Mouse (Mus musculus): Measurements from ENCODE around the gene Atp2b1. TPM values are rescaled to one million over a fixed set of nuclear protein-coding genes. Genes with fewer than 3 reads are reported as not detected.

Atp2b1 gene
- polyA plus RNA-seq, 1 experiment from 2014 or later: 168 TPM

- WGBS: 53% methylated on average over 4 of the region's 4 CpGs
Observed at GRCm38 (mm10) chr10:99047551-99047940, 133.3 kb downstream of the Atp2b1 start.

GRCm38 (mm10) chr10:99050093-99050492 lies 135.9 kb downstream of the Atp2b1 start:
- Histone ChIP-seq H3K9ac (no peak overlapping the region), H3K36me3 (no peaks in the 10 kb centered on the region), H3K4me2 (no peak overlapping the region), H3K4me3 (replicated peaks) (no peak overlapping the region), H3K9me3 (replicated peaks) (no peaks in the 10 kb centered on the region), H3K27me3 (no peaks in the 10 kb centered on the region), H3K27ac (no peak overlapping the region), H3K4me1 (peaks cover 8% of the 10 kb centered on the region)
- WGBS: 82% methylated on average over 7 of the region's 7 CpGs
- ATAC-seq (replicated peaks; ENCODE audit: low FRiP score): no peak

More at GRCm38 (mm10) chr10:99047551-99047940, 133.3 kb downstream of the Atp2b1 start:
- H3K27me3 ChIP-seq: no peaks in the 10 kb centered on the region
- ATAC-seq (replicated peaks; ENCODE audit: low FRiP score): no peak
- no peak overlapping the region for H3K27ac ChIP-seq
- no peak overlapping the region for H3K4me2 ChIP-seq
- no peak overlapping the region for H3K9ac ChIP-seq
- H3K36me3 ChIP-seq: no peaks in the 10 kb centered on the region
- no peaks in the 10 kb centered on the region for H3K9me3 ChIP-seq (replicated peaks)
- H3K4me1 ChIP-seq: peaks cover 8% of the 10 kb centered on the region
- no peak overlapping the region for H3K4me3 ChIP-seq (replicated peaks)

GRCm38 (mm10) chr10:99053111-99053510 lies 138.9 kb downstream of the Atp2b1 start:
- no peak for ATAC-seq (replicated peaks; ENCODE audit: low FRiP score)
- H3K4me1 ChIP-seq: no peaks in the 10 kb centered on the region
- H3K9ac ChIP-seq: no peak overlapping the region
- H3K27ac ChIP-seq: no peak overlapping the region
- no peak overlapping the region for H3K4me3 ChIP-seq (replicated peaks)
- H3K36me3 ChIP-seq: no peaks in the 10 kb centered on the region
- no peak overlapping the region for H3K4me2 ChIP-seq
- no peaks in the 10 kb centered on the region for H3K9me3 ChIP-seq (replicated peaks)
- no peaks in the 10 kb centered on the region for H3K27me3 ChIP-seq

GRCm38 (mm10) chr10:99060588-99060987 lies 146.4 kb downstream of the Atp2b1 start:
- Histone ChIP-seq H3K9ac (no peak overlapping the region), H3K27me3 (no peaks in the 10 kb centered on the region), H3K4me3 (replicated peaks) (no peak overlapping the region), H3K9me3 (replicated peaks) (no peaks in the 10 kb centered on the region), H3K27ac (no peak overlapping the region), H3K4me2 (no peak overlapping the region), H3K36me3 (no peaks in the 10 kb centered on the region), H3K4me1 (peaks cover 4% of the 10 kb centered on the region)
- WGBS: 91% methylated on average over 7 of the region's 7 CpGs
- no peak for ATAC-seq (replicated peaks; ENCODE audit: low FRiP score)

GRCm38 (mm10) chr10:99061418-99061817 lies 147.2 kb downstream of the Atp2b1 start:
- Histone ChIP-seq H3K9ac (no peak overlapping the region), H3K4me2 (no peak overlapping the region), H3K4me3 (replicated peaks) (no peak overlapping the region), H3K36me3 (no peaks in the 10 kb centered on the region), H3K4me1 (peaks cover 4% of the 10 kb centered on the region), H3K27me3 (no peaks in the 10 kb centered on the region), H3K9me3 (replicated peaks) (no peaks in the 10 kb centered on the region), H3K27ac (no peak overlapping the region)
- WGBS: 88% methylated on average over 10 of the region's 10 CpGs
- no peak for ATAC-seq (replicated peaks; ENCODE audit: low FRiP score)

GRCm38 (mm10) chr10:99062546-99062945 lies 148.3 kb downstream of the Atp2b1 start:
- no peak for ATAC-seq (replicated peaks; ENCODE audit: low FRiP score)
- Histone ChIP-seq H3K9me3 (replicated peaks) (no peaks in the 10 kb centered on the region), H3K4me2 (no peak overlapping the region)

More at GRCm38 (mm10) chr10:99062546-99062945, 148.3 kb downstream of the Atp2b1 start:
- H3K4me1 ChIP-seq: peaks cover 4% of the 10 kb centered on the region
- no peaks in the 10 kb centered on the region for H3K36me3 ChIP-seq
- 73% methylated on average over 5 of the region's 5 CpGs for WGBS
- no peaks in the 10 kb centered on the region for H3K27me3 ChIP-seq
- no peak overlapping the region for H3K27ac ChIP-seq
- no peak overlapping the region for H3K4me3 ChIP-seq (replicated peaks)
- H3K9ac ChIP-seq: no peak overlapping the region

Other genes with a start within 250 kb of the Atp2b1 start
- 21.7 and 25.5 TPM in 2 replicates for gene Poc1b, start 192.6 kb downstream of the Atp2b1 start, polyA plus RNA-seq (2015; fragmentation: Nextera tagmentation; extraction: Ambion mirVana)
- 11.1 and 12.1 TPM in 2 replicates for gene Galnt4, start 193.8 kb downstream of the Atp2b1 start, polyA plus RNA-seq (2015; fragmentation: Nextera tagmentation; extraction: Ambion mirVana)
- not detected in 2 replicates for gene Phxr2, start 211.9 kb downstream of the Atp2b1 start, polyA plus RNA-seq (2015; fragmentation: Nextera tagmentation; extraction: Ambion mirVana)

Data from kidney, embryonic 15.5 days (tissue).